Mouse (Mus musculus) heart, embryonic 14.5 days (tissue): ENCODE measurements around the gene Tfdp1. TPM values are rescaled to one million over a fixed set of nuclear protein-coding genes. Genes with fewer than 3 reads are reported as not detected.
A peak's percentile ranks its signal among the peaks of the same experiment; 100 is the strongest.

Experiments
- ATAC-seq: fragments of 200-750 bp; cut with Nextera tagmentation; 2 replicates; pipeline ENCODE4 v1.8.0; 2017; ENCODE audit warnings: low read depth, moderate TSS enrichment; ENCODE audit not compliant: insufficient number of reproducible peaks, insufficient read depth, low FRiP score
- H3K27ac ChIP-seq, 2 experiments: fragments of 200-500 bp in 1 of 2; fragments of 300-500 bp in 1 of 2; sonication (generic) in 1 of 2; replicated peaks in 1 of 2; 2 replicates each; pipeline ENCODE4 v1.5.1; 2012 to 2014; ENCODE audit warnings: low read depth in 2 of 2, low read length in 2 of 2, control low read depth in 1 of 2, mild to moderate bottlenecking in 1 of 2, mixed read lengths in 1 of 2; ENCODE audit not compliant: control insufficient read depth in 1 of 2, insufficient read depth in 1 of 2
- H3K27me3 ChIP-seq: fragments of 300-500 bp; sonication (generic); 2 replicates; pipeline ENCODE4 v1.6.1; 2014; ENCODE audit warnings: mild to moderate bottlenecking, low read length, control low read depth; ENCODE audit not compliant: control insufficient read depth, insufficient read depth
- H3K36me3 ChIP-seq: fragments of 300-500 bp; sonication (generic); 2 replicates; pipeline ENCODE4 v1.6.1; 2014; ENCODE audit warnings: mild to moderate bottlenecking, control low read depth, low read length, mixed read lengths; ENCODE audit not compliant: control insufficient read depth, insufficient read depth
- H3K4me1 ChIP-seq, 2 experiments: fragments of 200-500 bp in 1 of 2; fragments of 300-500 bp in 1 of 2; sonication (generic) in 1 of 2; 2 replicates each; pipeline ENCODE4 v1.6.1; 2012 to 2014; ENCODE audit warnings: low read length in 2 of 2, control low read depth in 1 of 2, mixed read lengths in 1 of 2; ENCODE audit not compliant: control insufficient read depth in 2 of 2, insufficient read depth in 2 of 2
- H3K4me2 ChIP-seq: fragments of 300-500 bp; sonication (generic); 2 replicates; pipeline ENCODE4 v1.6.1; 2014; ENCODE audit warnings: mild to moderate bottlenecking, low read length
- H3K4me3 ChIP-seq, 2 experiments: fragments of 200-500 bp in 1 of 2; fragments of 300-500 bp in 1 of 2; sonication (generic) in 1 of 2; 2 replicates each; pipeline ENCODE4 v1.5.1; 2012 to 2014; ENCODE audit warnings: low read length in 2 of 2, mild to moderate bottlenecking in 2 of 2, control low read depth in 1 of 2, low read depth in 1 of 2, moderate library complexity in 1 of 2; ENCODE audit not compliant: control insufficient read depth in 1 of 2, insufficient read depth in 1 of 2
- H3K9ac ChIP-seq: fragments of 300-500 bp; sonication (generic); 2 replicates; pipeline ENCODE4 v1.6.1; 2014; ENCODE audit warnings: mild to moderate bottlenecking, low read length
- H3K9me3 ChIP-seq: fragments of 300-500 bp; sonication (generic); 2 replicates; pipeline ENCODE4 v1.6.1; 2016; ENCODE audit warnings: low read length, control low read depth; ENCODE audit not compliant: control insufficient read depth
- WGBS: fragments of 180-500 bp; shearing (Covaris S2); extraction: QIAGEN DNeasy Blood & Tissue Kit; methylation state at CpG from one replicate; pipeline ENCODE4 v1.1.7; 2014; 5-methylcytosine and 5-hydroxymethylcytosine counted together
- polyA plus RNA-seq: library from polyadenylated mRNA; unstranded; fragments of >200 nt; fragmentation: Nextera tagmentation; extraction: Ambion mirVana; gene quantifications from 2 replicates; pipeline ENCODE4 v1.2.1, GENCODE M21; 2014

Tfdp1 gene
- polyA plus RNA-seq, 1 experiment from 2014 or later: 79.0 TPM

DNA sequence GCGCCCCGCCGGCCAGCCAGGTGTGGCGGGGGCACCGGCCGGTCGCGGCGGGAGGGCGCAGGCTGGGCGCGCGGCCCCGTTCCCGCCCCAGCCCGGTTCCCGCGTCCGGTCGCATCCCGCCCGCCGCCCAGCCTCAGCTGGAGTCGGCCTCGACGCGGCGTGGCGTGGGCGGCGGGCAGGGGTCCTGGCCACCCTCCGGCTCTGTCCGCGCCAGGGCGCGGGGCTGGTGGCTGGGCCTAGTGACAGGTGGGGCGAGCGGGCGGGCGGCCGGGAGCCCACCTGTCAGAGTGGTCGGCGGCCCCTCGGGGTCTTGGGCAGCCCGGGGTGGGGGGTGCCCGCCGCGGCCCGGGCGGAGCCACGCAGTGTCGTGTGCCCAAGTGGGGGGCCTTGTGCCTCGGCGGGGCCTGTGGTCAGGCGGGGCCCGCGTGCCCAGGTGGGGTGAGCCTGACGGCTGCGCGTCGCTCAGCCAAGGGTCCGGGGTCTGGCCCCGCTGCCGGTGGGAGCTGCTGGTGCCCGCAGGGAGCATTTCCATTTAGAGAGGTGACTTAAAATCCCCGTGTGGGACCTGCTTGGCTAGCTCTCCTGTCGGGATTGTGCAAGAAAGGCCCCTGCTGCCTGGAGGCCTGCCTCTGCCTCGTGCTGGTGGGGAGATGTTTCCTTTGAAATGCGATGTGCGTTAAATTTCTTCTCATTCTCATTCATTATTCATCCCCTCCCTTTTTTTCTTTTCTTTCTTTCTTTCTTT, 522 bp downstream of the Tfdp1 start:
- peaks cover 4 to 14% of the 10 kb centered on the region in 2 experiments for H3K4me1 ChIP-seq
- H3K36me3 ChIP-seq: peaks cover 41% of the 10 kb centered on the region
- peak overlapping the region; percentile 81 to 86 for H3K4me3 ChIP-seq
- H3K4me2 ChIP-seq: peak overlapping the region; percentile 93
- peak; percentile 45 for ATAC-seq
- 0% methylated on average over 49 of the region's 70 CpGs for WGBS
- H3K27me3 ChIP-seq: no peaks in the 10 kb centered on the region
- peak overlapping the region; percentile 97 for H3K9ac ChIP-seq
- no peaks in the 10 kb centered on the region for H3K9me3 ChIP-seq
- peak overlapping the region in 1 of 2 experiments; percentile 75; a peak in 2 of 4 replicates for H3K27ac ChIP-seq

DNA sequence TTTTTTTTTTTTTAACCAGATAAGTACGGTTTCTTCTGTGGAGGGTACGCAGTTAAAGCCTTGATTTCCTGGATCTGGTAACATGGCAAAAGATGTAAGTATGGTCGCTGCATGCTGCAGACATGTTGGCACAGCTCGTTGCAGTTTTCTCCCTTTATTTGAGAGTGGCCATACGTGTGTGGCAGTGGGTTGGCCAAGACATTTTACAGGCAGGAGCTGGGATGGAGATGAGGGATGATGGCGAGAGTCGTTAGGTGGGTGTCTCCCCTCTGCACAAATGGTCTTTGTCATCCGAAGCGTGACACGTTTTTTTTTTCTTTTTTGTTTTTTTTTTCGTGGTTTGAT, 1.1 kb downstream of the Tfdp1 start:
- no peak overlapping the region for H3K27ac ChIP-seq
- peak overlapping the region; percentile 93 for H3K4me2 ChIP-seq
- WGBS: 13% methylated on average over 11 of the region's 11 CpGs
- peak overlapping the region; percentile 81 to 86 for H3K4me3 ChIP-seq
- peak overlapping the region; percentile 97 for H3K9ac ChIP-seq
- H3K9me3 ChIP-seq: no peaks in the 10 kb centered on the region
- peaks cover 4 to 14% of the 10 kb centered on the region in 2 experiments for H3K4me1 ChIP-seq
- H3K27me3 ChIP-seq: no peaks in the 10 kb centered on the region
- H3K36me3 ChIP-seq: peaks cover 47% of the 10 kb centered on the region
- ATAC-seq: no peak

DNA sequence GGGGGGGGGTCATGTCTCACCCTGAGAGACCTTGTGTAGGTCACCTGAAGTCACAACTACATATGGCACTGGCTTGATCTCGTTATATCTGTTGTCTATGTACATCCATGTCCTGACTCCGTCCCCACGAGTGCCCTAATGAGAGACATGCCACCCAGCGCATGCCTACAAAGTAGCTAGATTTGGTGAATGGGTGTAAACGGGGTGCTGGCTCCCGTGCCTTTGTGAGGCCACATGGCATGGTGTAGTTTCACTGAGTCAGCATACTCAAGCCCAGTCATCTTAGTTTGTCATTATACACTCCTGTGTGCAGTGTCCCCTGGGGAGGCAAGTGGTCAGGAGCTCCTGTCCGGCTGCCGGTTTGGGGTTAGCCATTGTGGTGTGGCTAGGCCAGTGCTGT, 2.1 kb downstream of the Tfdp1 start:
- no peak overlapping the region for H3K4me2 ChIP-seq
- no peak overlapping the region for H3K27ac ChIP-seq
- ATAC-seq: no peak
- peaks cover 4 to 14% of the 10 kb centered on the region in 2 experiments for H3K4me1 ChIP-seq
- no peaks in the 10 kb centered on the region for H3K27me3 ChIP-seq
- peaks cover 57% of the 10 kb centered on the region for H3K36me3 ChIP-seq
- 87% methylated on average over 8 of the region's 8 CpGs for WGBS
- H3K9ac ChIP-seq: peak overlapping the region; percentile 97; the same call in 1 of the 2 replicates
- H3K9me3 ChIP-seq: no peaks in the 10 kb centered on the region
- H3K4me3 ChIP-seq: no peak overlapping the region

DNA sequence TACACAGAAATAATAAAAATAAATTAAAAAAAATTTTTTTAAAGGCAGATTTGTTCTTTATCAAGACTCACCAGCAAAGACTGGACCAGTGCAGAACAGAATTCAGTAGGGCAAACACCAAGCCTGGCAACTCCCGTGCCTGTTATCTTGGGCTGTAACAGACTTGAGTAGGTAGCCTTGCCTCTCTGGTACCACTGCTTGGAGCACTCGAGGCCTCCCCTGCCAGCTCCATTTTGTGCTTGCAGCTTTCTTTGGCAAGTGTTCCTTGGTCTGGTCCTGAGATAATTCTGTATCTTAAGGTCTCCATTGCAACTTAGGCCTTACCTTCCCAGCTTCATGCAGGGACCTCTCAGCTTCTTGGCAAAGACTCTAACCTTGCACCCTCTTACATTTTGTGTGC, 3.8 kb downstream of the Tfdp1 start:
- Histone ChIP-seq H3K9ac (no peak overlapping the region), H3K4me1 (peaks cover 4 to 14% of the 10 kb centered on the region in 2 experiments), H3K27me3 (no peaks in the 10 kb centered on the region), H3K4me2 (no peak overlapping the region), H3K9me3 (no peaks in the 10 kb centered on the region), H3K36me3 (peaks cover 72% of the 10 kb centered on the region), H3K4me3 (no peak overlapping the region), H3K27ac (no peak overlapping the region)
- WGBS: 60% methylated on average over 2 of the region's 2 CpGs
- ATAC-seq: no peak

DNA sequence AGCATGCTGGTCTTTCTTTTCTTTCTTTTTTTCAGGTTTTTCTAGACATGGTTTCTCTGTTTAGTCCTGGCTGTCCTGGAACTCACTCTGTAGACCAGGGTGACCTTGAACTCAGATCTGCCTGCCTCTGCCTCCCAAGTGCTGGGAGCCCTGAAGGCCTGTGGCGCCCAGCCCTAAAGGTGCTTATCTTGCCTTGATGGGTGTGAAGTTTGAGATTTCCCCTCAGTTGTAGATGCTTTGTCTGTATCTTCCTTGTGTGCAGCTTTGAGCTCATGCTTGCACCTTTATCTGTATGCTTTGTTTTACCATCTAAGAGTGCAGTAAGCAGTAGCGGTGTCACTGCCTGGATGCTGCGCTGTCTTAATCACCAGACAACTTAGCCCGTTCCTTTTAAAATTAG, 4.6 kb downstream of the Tfdp1 start:
- peaks cover 80% of the 10 kb centered on the region for H3K36me3 ChIP-seq
- H3K9me3 ChIP-seq: no peaks in the 10 kb centered on the region
- no peak overlapping the region for H3K4me3 ChIP-seq
- H3K9ac ChIP-seq: no peak overlapping the region
- no peak for ATAC-seq
- H3K27me3 ChIP-seq: no peaks in the 10 kb centered on the region
- H3K4me2 ChIP-seq: no peak overlapping the region
- H3K27ac ChIP-seq: no peak overlapping the region
- WGBS: 81% methylated on average over 4 of the region's 4 CpGs
- H3K4me1 ChIP-seq: peaks cover 3 to 12% of the 10 kb centered on the region in 2 experiments

DNA sequence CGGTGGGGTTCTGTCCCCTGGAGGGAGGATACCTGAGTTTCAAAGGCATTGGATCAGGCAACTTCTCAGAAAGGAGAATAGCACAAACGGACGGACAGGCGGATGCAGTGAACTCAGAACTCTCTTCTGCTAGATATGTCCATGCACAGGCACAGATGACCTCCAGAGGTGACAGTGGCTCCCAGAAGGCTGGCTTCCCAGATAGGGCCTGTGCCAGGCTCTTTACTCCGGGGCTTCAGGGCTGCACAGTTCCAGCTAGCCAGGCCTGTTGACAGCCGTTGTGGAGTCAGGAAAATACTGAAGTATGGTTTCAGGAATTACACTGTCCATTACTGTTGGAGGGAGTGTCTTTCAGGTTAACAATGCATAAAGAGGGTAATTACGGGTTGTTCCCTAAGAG, 11.5 kb downstream of the Tfdp1 start:
- 60% methylated on average over 7 of the region's 7 CpGs for WGBS
- Histone ChIP-seq H3K4me1 (peaks cover 13 to 26% of the 10 kb centered on the region in 2 experiments), H3K9ac (no peak overlapping the region; the same call in 1 of the 2 replicates), H3K9me3 (no peaks in the 10 kb centered on the region), H3K4me2 (no peak overlapping the region), H3K27ac (peak overlapping the region in 1 of 2 experiments; percentile 31; a peak in 1 of 4 replicates), H3K4me3 (no peak overlapping the region), H3K36me3 (peaks cover 95% of the 10 kb centered on the region), H3K27me3 (no peaks in the 10 kb centered on the region)
- no peak for ATAC-seq

DNA sequence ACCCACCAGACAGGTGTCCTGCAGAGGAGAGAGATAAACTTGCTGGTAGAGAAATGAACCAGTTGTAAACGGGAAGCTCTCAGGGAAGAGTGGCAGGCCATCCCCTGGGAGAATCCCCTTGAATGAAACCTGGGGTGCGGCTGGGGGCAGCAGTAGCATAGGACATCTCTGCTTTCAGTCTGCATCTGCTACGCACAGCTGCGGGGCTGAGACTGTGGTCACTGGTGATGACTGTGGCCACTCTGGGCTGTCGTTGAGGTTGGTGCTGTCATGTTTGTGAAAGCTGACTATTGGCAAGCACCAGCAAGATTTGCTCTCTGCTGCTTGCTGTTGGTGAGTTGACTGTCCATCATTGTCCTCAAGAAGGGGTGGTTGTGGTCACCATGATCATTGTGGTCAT, 13.0 kb downstream of the Tfdp1 start:
- H3K27me3 ChIP-seq: no peaks in the 10 kb centered on the region
- 76% methylated on average over 5 of the region's 5 CpGs for WGBS
- peaks cover 97% of the 10 kb centered on the region for H3K36me3 ChIP-seq
- ATAC-seq: no peak
- H3K27ac ChIP-seq: no peak overlapping the region
- H3K4me2 ChIP-seq: no peak overlapping the region
- no peak overlapping the region for H3K9ac ChIP-seq
- H3K4me1 ChIP-seq: peaks cover 13 to 26% of the 10 kb centered on the region in 2 experiments
- no peak overlapping the region for H3K4me3 ChIP-seq
- H3K9me3 ChIP-seq: no peaks in the 10 kb centered on the region

DNA sequence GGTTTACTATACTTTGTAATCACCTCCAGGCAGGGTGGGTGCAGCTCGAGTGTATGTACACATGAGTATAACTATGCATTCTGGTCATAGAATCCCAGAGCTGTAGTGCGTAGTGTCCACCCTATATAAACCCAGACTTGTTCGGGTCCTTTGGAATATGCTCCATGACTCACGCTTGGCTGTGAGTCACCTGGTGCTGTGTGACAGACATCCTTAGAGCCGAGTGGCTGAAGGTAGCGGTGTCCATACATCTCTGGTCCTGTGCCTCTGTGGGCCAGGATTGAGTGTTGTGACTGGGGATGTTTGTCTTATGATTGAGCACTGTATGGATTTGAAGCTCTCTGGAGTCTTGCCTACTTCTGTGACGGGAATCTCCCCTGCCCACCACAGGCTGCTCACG, 14.1 kb downstream of the Tfdp1 start:
- Histone ChIP-seq H3K9ac (no peak overlapping the region), H3K4me2 (no peak overlapping the region), H3K4me3 (no peak overlapping the region), H3K27ac (no peak overlapping the region), H3K9me3 (no peaks in the 10 kb centered on the region), H3K27me3 (no peaks in the 10 kb centered on the region), H3K4me1 (peaks cover 13 to 26% of the 10 kb centered on the region in 2 experiments), H3K36me3 (peaks cover 97% of the 10 kb centered on the region)
- 80% methylated on average over 8 of the region's 8 CpGs for WGBS
- ATAC-seq: no peak
